Mouse (Mus musculus) induced T-regulatory cell, adult 2 months (primary cell): ENCODE results near the gene Csrnp3.

Source experiments
- DNase-seq: peaks from one replicate; pipeline ENCODE4 v3.0.0-alpha.2; 2012; ENCODE audit warnings: low read depth

Gene Csrnp3

GRCm38 (mm10) chr2:66019235-66019634 is 173.7 kb downstream of the Csrnp3 start:
- DNase-seq = no peak

GRCm38 (mm10) chr2:66023419-66023818 is 177.9 kb downstream of the Csrnp3 start:
- no peak for DNase-seq

GRCm38 (mm10) chr2:66024837-66025236 is 179.3 kb downstream of the Csrnp3 start:
- DNase-seq = no peak

- DNase-seq = no peak
Measured at GRCm38 (mm10) chr2:66028812-66029211, 183.2 kb downstream of the Csrnp3 start.

GRCm38 (mm10) chr2:66034907-66035679 is 189.5 kb downstream of the Csrnp3 start:
- no peak for DNase-seq

GRCm38 (mm10) chr2:66040611-66041010 is 195.0 kb downstream of the Csrnp3 start:
- DNase-seq = no peak

GRCm38 (mm10) chr2:66041203-66041916 is 195.8 kb downstream of the Csrnp3 start:
- no peak for DNase-seq

GRCm38 (mm10) chr2:66041917-66042419 is 196.4 kb downstream of the Csrnp3 start:
- no peak for DNase-seq

- no peak for DNase-seq
Measured at GRCm38 (mm10) chr2:66043441-66044404, 198.2 kb downstream of the Csrnp3 start.

GRCm38 (mm10) chr2:66044405-66045089 is 199.0 kb downstream of the Csrnp3 start:
- peak; percentile 5 for DNase-seq

GRCm38 (mm10) chr2:66063291-66063690 is 217.7 kb downstream of the Csrnp3 start:
- DNase-seq = no peak

- no peak for DNase-seq
Measured at GRCm38 (mm10) chr2:66069454-66069853, 223.9 kb downstream of the Csrnp3 start.

- no peak for DNase-seq
Measured at GRCm38 (mm10) chr2:66080731-66081130, 235.2 kb downstream of the Csrnp3 start.
